Mouse (Mus musculus): ENCODE results near the gene Tbl3. TPM values are rescaled to one million over a fixed set of nuclear protein-coding genes. Genes with fewer than 3 reads are reported as not detected.
A peak's percentile ranks its signal among the peaks of the same experiment; 100 is the strongest.

Tbl3 gene
- total RNA-seq (2017): 43.3 and 46.1 TPM in 2 replicates

GRCm38 (mm10) chr17:24706982-24707800 lies at the start of gene Tbl3:
Gene Tbl3, minus strand, starts transcription at chr17:24707660.
- peak; percentile 91 for ATAC-seq (replicated peaks; ENCODE audit: low read depth, poor library complexity, severe bottlenecking)

- peak; percentile 36; the same call in 1 of the 2 replicates for ATAC-seq (replicated peaks; ENCODE audit: low read depth, poor library complexity, severe bottlenecking)
Observed at GRCm38 (mm10) chr17:24752415-24753394, 45.2 kb upstream of the Tbl3 start, which contains the start of gene Hs3st6. Gene Hs3st6, plus strand, starts transcription at chr17:24752988.

- no peak for ATAC-seq (replicated peaks; ENCODE audit: low read depth, poor library complexity, severe bottlenecking)
Observed at GRCm38 (mm10) chr17:24751528-24751927, 44.1 kb upstream of the Tbl3 start.

- no peak for ATAC-seq (replicated peaks; ENCODE audit: low read depth, poor library complexity, severe bottlenecking)
Observed at GRCm38 (mm10) chr17:24746986-24747385, 39.5 kb upstream of the Tbl3 start.

GRCm38 (mm10) chr17:24745526-24746497 lies 38.4 kb upstream of the Tbl3 start:
- ATAC-seq (replicated peaks; ENCODE audit: low read depth, poor library complexity, severe bottlenecking): peak; percentile 90

- ATAC-seq (replicated peaks; ENCODE audit: low read depth, poor library complexity, severe bottlenecking): no peak
Observed at GRCm38 (mm10) chr17:24744381-24744780, 36.9 kb upstream of the Tbl3 start.

GRCm38 (mm10) chr17:24743896-24744295 lies 36.4 kb upstream of the Tbl3 start:
- no peak for ATAC-seq (replicated peaks; ENCODE audit: low read depth, poor library complexity, severe bottlenecking)

- no peak for ATAC-seq (replicated peaks; ENCODE audit: low read depth, poor library complexity, severe bottlenecking)
Observed at GRCm38 (mm10) chr17:24742307-24742706, 34.8 kb upstream of the Tbl3 start.

- ATAC-seq (replicated peaks; ENCODE audit: low read depth, poor library complexity, severe bottlenecking): no peak
Observed at GRCm38 (mm10) chr17:24739926-24740325, 32.5 kb upstream of the Tbl3 start.

- ATAC-seq (replicated peaks; ENCODE audit: low read depth, poor library complexity, severe bottlenecking): no peak
Observed at GRCm38 (mm10) chr17:24738238-24738637, 30.8 kb upstream of the Tbl3 start.

- peak; percentile 37 for ATAC-seq (replicated peaks; ENCODE audit: low read depth, poor library complexity, severe bottlenecking)
Observed at GRCm38 (mm10) chr17:24737135-24737810, 29.8 kb upstream of the Tbl3 start.

- peak; percentile 97 for ATAC-seq (replicated peaks; ENCODE audit: low read depth, poor library complexity, severe bottlenecking)
Observed at GRCm38 (mm10) chr17:24736330-24737051, 29.0 kb upstream of the Tbl3 start, which contains the start of gene Msrb1. Gene Msrb1, plus strand, starts transcription at chr17:24736642.

- ATAC-seq (replicated peaks; ENCODE audit: low read depth, poor library complexity, severe bottlenecking): no peak
Observed at GRCm38 (mm10) chr17:24735446-24735845, 28.0 kb upstream of the Tbl3 start.

- ATAC-seq (replicated peaks; ENCODE audit: low read depth, poor library complexity, severe bottlenecking): no peak
Observed at GRCm38 (mm10) chr17:24734513-24734912, 27.1 kb upstream of the Tbl3 start.

- ATAC-seq (replicated peaks; ENCODE audit: low read depth, poor library complexity, severe bottlenecking): no peak
Observed at GRCm38 (mm10) chr17:24733434-24734050, 26.1 kb upstream of the Tbl3 start.

- ATAC-seq (replicated peaks; ENCODE audit: low read depth, poor library complexity, severe bottlenecking): no peak
Observed at GRCm38 (mm10) chr17:24732233-24732935, 24.9 kb upstream of the Tbl3 start.

- no peak for ATAC-seq (replicated peaks; ENCODE audit: low read depth, poor library complexity, severe bottlenecking)
Observed at GRCm38 (mm10) chr17:24730787-24731186, 23.3 kb upstream of the Tbl3 start.

Data from common myeloid progenitor, adult 5-6 weeks (primary cell).